Mouse (Mus musculus) stomach, postnatal 0 days (tissue): ENCODE measurements around the gene Rtn4r. TPM values are rescaled to one million over a fixed set of nuclear protein-coding genes. Genes with fewer than 3 reads are reported as not detected.

Experiments used
- ATAC-seq: fragments of 200-750 bp; cut with Nextera tagmentation; 2 replicates; pipeline ENCODE4 v1.8.0; 2017; ENCODE audit not compliant: low FRiP score, low TSS enrichment
- DNase-seq: peaks from one replicate; pipeline ENCODE4 v3.0.0-alpha.2; 2016; ENCODE audit warnings: low spot score
- H3K27ac ChIP-seq: fragments of 300-500 bp; sonication (generic); replicated peaks from 2 replicates; pipeline ENCODE4 v1.5.1; 2014; ENCODE audit warnings: mild to moderate bottlenecking, control low read depth
- H3K27me3 ChIP-seq: fragments of 300-500 bp; sonication (generic); 2 replicates; pipeline ENCODE4 v1.6.1; 2014; ENCODE audit warnings: low read length; ENCODE audit not compliant: control insufficient read depth, insufficient read depth
- H3K36me3 ChIP-seq: fragments of 300-500 bp; sonication (generic); 2 replicates; pipeline ENCODE4 v1.6.1; 2014; ENCODE audit warnings: low read length, mixed read lengths; ENCODE audit not compliant: control insufficient read depth, insufficient read depth
- H3K4me1 ChIP-seq: fragments of 300-500 bp; sonication (generic); replicated peaks from 2 replicates; pipeline ENCODE4 v1.6.1; 2014; ENCODE audit warnings: antibody characterized with exemption; ENCODE audit not compliant: control insufficient read depth, insufficient read depth
- H3K4me2 ChIP-seq: fragments of 300-500 bp; sonication (generic); replicated peaks from 2 replicates; pipeline ENCODE4 v1.6.1; 2014; ENCODE audit warnings: low read depth, mild to moderate bottlenecking, control low read depth, moderate library complexity
- H3K4me3 ChIP-seq: fragments of 300-500 bp; sonication (generic); 2 replicates; pipeline ENCODE4 v1.5.1; 2014; ENCODE audit warnings: low read depth, low read length, control low read depth
- H3K9ac ChIP-seq: fragments of 300-500 bp; sonication (generic); 2 replicates; pipeline ENCODE4 v1.6.1; 2014; ENCODE audit warnings: mild to moderate bottlenecking, low read length, control low read depth, mixed read lengths
- H3K9me3 ChIP-seq: fragments of 300-500 bp; sonication (generic); 2 replicates; pipeline ENCODE4 v1.6.1; 2016; ENCODE audit warnings: low read length; ENCODE audit not compliant: control insufficient read depth
- CTCF ChIP-seq: IDR thresholded peaks from 2 replicates; pipeline ENCODE4 v1.5.1; 2016; ENCODE audit warnings: antibody characterized with exemption, low read depth, mild to moderate bottlenecking, moderate library complexity
- EP300 ChIP-seq: optimal IDR thresholded peaks from 2 replicates; pipeline ENCODE3; 2016; ENCODE audit warnings: antibody characterized with exemption
- WGBS: fragments of 180-500 bp; shearing (Covaris S2); extraction: QIAGEN DNeasy Blood & Tissue Kit; methylation state at CpG from one replicate; pipeline ENCODE4 v1.1.7; 2014; 5-methylcytosine and 5-hydroxymethylcytosine counted together
- polyA plus RNA-seq: library from polyadenylated mRNA; unstranded; fragments of >200 nt; fragmentation: Nextera tagmentation; extraction: Ambion mirVana; gene quantifications from 2 replicates; pipeline ENCODE4 v1.2.1, GENCODE M21; 2015

Rtn4r gene
- polyA plus RNA-seq, 1 experiment from 2014 or later = 1.1 TPM

DNA sequence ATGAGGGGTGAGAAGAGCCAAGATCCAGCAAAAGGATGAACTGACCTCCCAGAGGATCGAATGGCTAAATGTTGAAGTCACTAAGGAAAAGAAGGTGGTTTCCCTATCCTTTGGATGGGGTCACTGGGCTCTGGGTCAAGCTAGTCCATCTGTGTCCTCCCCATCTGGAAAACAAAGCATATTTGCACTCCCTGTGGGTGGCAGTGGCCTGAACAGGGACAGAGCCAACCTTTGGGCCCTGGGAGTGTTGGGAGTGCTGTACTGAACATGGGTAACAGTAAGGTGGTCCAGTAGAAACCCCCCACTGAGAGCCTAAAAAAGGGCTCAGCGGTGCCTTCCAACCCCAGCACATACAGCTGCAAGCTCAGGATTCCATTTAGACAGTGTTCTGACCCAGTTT, 4.7 kb upstream of the Rtn4r start:
- Histone ChIP-seq H3K27me3 (peaks cover 2% of the 10 kb centered on the region; the same call in 1 of the 2 replicates), H3K4me1 (0 out of 2 replicates have a peak, but pooled peaks cover 2% of the 10 kb centered on the region), H3K4me2 (no peak overlapping the region), H3K4me3 (no peak overlapping the region), H3K36me3 (no peaks in the 10 kb centered on the region), H3K9me3 (no peaks in the 10 kb centered on the region), H3K27ac (no peak overlapping the region), H3K9ac (no peak overlapping the region)
- TF ChIP-seq CTCF (no peak), EP300 (no peak)
- no peak for ATAC-seq
- no peak for DNase-seq
- 87% methylated on average over 2 of the region's 2 CpGs for WGBS

- ATAC-seq (no peak), DNase-seq (no peak)
- H3K27ac ChIP-seq = no peak overlapping the region
- no peaks in the 10 kb centered on the region for H3K36me3 ChIP-seq
- H3K4me3 ChIP-seq = no peak overlapping the region
- H3K27me3 ChIP-seq = peaks cover 2% of the 10 kb centered on the region; the same call in 1 of the 2 replicates
- WGBS = 48% methylated on average over 1 of the region's 1 CpGs
- peaks cover 5% of the 10 kb centered on the region; the same call in 1 of the 2 replicates for H3K4me1 ChIP-seq
- no peak overlapping the region for H3K9ac ChIP-seq
- no peaks in the 10 kb centered on the region for H3K9me3 ChIP-seq
- H3K4me2 ChIP-seq = no peak overlapping the region
- TF ChIP-seq EP300 = no peak
- TF ChIP-seq CTCF = no peak
Observed at GRCm38 (mm10) chr16:18123471-18123870, 4.0 kb upstream of the Rtn4r start.

GRCm38 (mm10) chr16:18124040-18124439, 3.4 kb upstream of the Rtn4r start:
- Histone ChIP-seq H3K27ac (no peak overlapping the region), H3K4me1 (peaks cover 5% of the 10 kb centered on the region; the same call in 1 of the 2 replicates), H3K27me3 (peaks cover 2% of the 10 kb centered on the region; the same call in 1 of the 2 replicates), H3K4me3 (no peak overlapping the region), H3K9ac (no peak overlapping the region), H3K9me3 (no peaks in the 10 kb centered on the region), H3K4me2 (no peak overlapping the region), H3K36me3 (no peaks in the 10 kb centered on the region)
- WGBS = 71% methylated on average over 4 of the region's 4 CpGs
- TF ChIP-seq EP300 (no peak), CTCF (no peak)
- ATAC-seq = no peak
- DNase-seq = no peak

- Histone ChIP-seq H3K36me3 (no peaks in the 10 kb centered on the region), H3K9ac (no peak overlapping the region), H3K9me3 (no peaks in the 10 kb centered on the region), H3K4me1 (peaks cover 5% of the 10 kb centered on the region; the same call in 1 of the 2 replicates), H3K4me2 (no peak overlapping the region), H3K27ac (no peak overlapping the region), H3K4me3 (no peak overlapping the region), H3K27me3 (peaks cover 2% of the 10 kb centered on the region; the same call in 1 of the 2 replicates)
- 17% methylated on average over 5 of the region's 5 CpGs for WGBS
- TF ChIP-seq CTCF (no peak), EP300 (no peak)
- ATAC-seq (no peak), DNase-seq (no peak)
Observed at GRCm38 (mm10) chr16:18124626-18125025, 2.8 kb upstream of the Rtn4r start.

DNA sequence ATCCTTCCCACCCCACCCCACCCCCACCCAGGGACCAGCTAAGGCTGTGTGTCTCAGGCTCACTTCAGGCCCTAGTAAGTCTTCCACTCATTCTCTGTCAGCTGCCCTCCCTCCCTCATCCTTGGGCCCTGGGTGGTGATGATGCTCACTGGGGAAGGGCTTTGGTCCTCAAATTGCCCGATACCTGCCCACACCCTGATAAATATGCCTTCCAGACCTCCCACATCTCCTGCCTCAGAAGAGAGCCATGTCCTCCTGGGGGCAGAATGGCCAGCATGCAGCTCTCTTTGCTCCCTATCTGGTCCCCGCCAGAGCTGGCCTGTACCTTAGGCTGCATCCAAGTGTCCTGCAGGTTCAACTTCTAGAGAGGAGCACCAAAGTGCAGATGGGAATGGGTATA, 2.3 kb upstream of the Rtn4r start:
- Histone ChIP-seq H3K4me2 (no peak overlapping the region), H3K4me3 (no peak overlapping the region), H3K9ac (no peak overlapping the region), H3K9me3 (no peaks in the 10 kb centered on the region), H3K36me3 (no peaks in the 10 kb centered on the region), H3K27ac (no peak overlapping the region), H3K4me1 (peaks cover 5% of the 10 kb centered on the region; the same call in 1 of the 2 replicates), H3K27me3 (peaks cover 2% of the 10 kb centered on the region; the same call in 1 of the 2 replicates)
- ATAC-seq = no peak
- DNase-seq = no peak
- no peak for TF ChIP-seq EP300
- TF ChIP-seq CTCF = no peak
- 58% methylated on average over 2 of the region's 2 CpGs for WGBS

DNA sequence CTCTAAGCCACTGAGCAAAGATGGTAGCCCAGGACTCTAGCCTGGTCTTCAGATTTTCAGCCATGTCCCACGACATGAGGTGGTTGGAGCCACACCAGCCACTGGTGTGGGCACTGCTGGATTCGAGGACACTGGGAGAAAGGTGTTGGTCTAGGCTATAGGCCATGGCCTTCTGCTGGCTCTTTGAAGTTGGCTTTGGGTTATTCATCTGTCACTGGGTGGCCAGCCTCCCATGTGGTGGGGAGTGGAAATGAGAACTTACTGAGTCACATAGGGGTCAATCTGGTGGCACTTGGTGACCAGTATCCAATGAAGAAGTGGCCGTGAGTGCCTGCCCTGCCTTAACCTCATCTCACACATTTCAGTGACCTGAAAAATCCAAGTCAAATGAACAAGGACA, 1.2 kb upstream of the Rtn4r start:
- WGBS = 73% methylated on average over 3 of the region's 3 CpGs
- no peak for TF ChIP-seq EP300
- no peak for TF ChIP-seq CTCF
- peaks cover 5% of the 10 kb centered on the region; the same call in 1 of the 2 replicates for H3K4me1 ChIP-seq
- H3K27ac ChIP-seq = no peak overlapping the region
- no peak for ATAC-seq
- no peak overlapping the region for H3K4me2 ChIP-seq
- peaks cover 2% of the 10 kb centered on the region; the same call in 1 of the 2 replicates for H3K27me3 ChIP-seq
- no peaks in the 10 kb centered on the region for H3K36me3 ChIP-seq
- no peaks in the 10 kb centered on the region for H3K9me3 ChIP-seq
- H3K9ac ChIP-seq = no peak overlapping the region
- no peak for DNase-seq
- H3K4me3 ChIP-seq = no peak overlapping the region
